Mouse (Mus musculus) cortical plate, adult 2 months (tissue): Measurements from ENCODE around the gene Kdm1a. TPM values are rescaled to one million over a fixed set of nuclear protein-coding genes. Genes with fewer than 3 reads are reported as not detected.
A peak's percentile ranks its signal among the peaks of the same experiment; 100 is the strongest.

Experiments
- H3K27ac ChIP-seq: fragments of 200-500 bp; 2 replicates; pipeline ENCODE4 v1.5.1; 2012; ENCODE audit warnings: low read length, control low read depth, inconsistent platforms; ENCODE audit not compliant: insufficient read depth
- H3K4me1 ChIP-seq: fragments of 200-500 bp; 2 replicates; pipeline ENCODE4 v1.6.1; 2011; ENCODE audit warnings: low read length; ENCODE audit not compliant: control insufficient read depth, insufficient read depth
- H3K4me3 ChIP-seq: fragments of 200-500 bp; 2 replicates; pipeline ENCODE4 v1.5.1; 2011; ENCODE audit warnings: mild to moderate bottlenecking, low read length, control low read depth; ENCODE audit not compliant: insufficient read depth
- CTCF ChIP-seq: fragments of 200-500 bp; IDR thresholded peaks from 2 replicates; pipeline ENCODE4 v1.5.1; 2011; ENCODE audit warnings: mild to moderate bottlenecking, control low read depth, low read length; ENCODE audit not compliant: insufficient read depth; ENCODE audit errors: extremely low read depth
- POLR2A ChIP-seq: fragments of 200-500 bp; IDR thresholded peaks from 2 replicates; pipeline ENCODE4 v1.6.1; 2011; ENCODE audit warnings: mild to moderate bottlenecking, low read length, control low read depth; ENCODE audit not compliant: insufficient read depth; ENCODE audit errors: extremely low read depth
- polyA plus RNA-seq: library from polyadenylated mRNA; depleted of rRNA; stranded (reverse); fragments of >200 nt; gene quantifications from 2 replicates; pipeline ENCODE4 v1.2.3, GENCODE M21; 2012; rRNA removed

The Kdm1a gene
- polyA plus RNA-seq: 67.1 and 68.3 TPM in 2 replicates

DNA sequence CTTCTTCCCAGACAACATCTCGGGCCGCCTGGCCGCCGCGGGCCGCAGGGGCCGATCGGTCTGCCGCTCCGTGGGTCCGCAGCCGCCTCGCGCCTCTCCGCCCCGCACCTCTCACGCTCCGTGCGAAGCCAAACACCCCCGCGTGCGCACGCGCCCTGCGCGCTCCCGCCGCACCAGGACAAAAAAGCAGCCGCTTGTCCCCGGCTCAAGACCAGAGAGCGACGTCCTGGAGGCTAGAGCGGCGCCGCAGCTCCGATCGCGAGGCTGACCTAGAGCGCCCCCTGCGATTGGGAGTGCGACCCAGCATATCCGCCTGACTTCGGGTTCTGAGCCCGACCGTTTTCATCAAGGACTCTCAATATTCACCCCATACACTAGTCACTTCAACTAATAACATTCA lies at the start of gene Kdm1a:
Gene Kdm1a (minus strand): TSS at position 156 of the 400 bp plus-strand sequence.
- Histone ChIP-seq H3K4me1 (peaks cover 4% of the 10 kb centered on the region), H3K4me3 (peak within 1 kb of the TSS; percentile 87), H3K27ac (peak within 1 kb of the TSS; percentile 84)
- TF ChIP-seq POLR2A: peak; percentile 79
- TF ChIP-seq CTCF: peak; percentile 66

DNA sequence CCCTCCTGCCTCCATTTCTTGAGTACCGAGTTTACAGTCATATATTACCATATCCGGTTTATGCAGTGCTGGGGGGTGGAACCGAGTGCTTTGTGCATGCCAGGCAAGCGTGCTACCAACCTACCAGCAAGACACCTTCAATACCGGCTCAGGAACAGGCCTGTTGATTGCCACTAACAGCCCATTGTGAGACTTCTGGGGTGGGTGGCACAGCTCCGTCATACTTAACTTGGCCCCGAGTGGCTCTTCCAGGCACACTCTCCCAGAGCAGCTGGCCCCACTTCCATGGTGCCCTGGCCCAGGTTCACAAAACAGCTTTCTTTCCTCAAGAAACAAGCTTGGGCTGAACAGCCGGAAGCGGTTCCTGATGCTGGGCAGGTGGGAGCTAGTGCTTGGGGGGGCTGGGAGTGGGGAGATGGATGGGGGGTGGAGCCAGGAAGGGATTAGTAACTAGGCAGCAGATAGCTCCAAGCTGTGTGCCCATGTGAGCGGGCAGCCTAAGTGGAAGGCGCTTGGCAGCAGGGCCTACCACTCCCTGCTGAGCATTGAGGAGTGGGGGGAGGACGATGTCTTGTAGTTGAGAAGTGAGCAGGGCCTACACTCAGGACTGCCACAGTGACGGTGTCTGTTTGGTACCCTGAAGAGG lies 49.5 kb upstream of the Kdm1a start:
- TF ChIP-seq CTCF (no peak), POLR2A (no peak)
- no peak overlapping the region for H3K4me3 ChIP-seq
- H3K4me1 ChIP-seq: no peaks in the 10 kb centered on the region
- no peak overlapping the region for H3K27ac ChIP-seq

GRCm38 (mm10) chr4:136651357-136651811 lies 48.9 kb upstream of the Kdm1a start:
- no peaks in the 10 kb centered on the region for H3K4me1 ChIP-seq
- TF ChIP-seq POLR2A: no peak
- TF ChIP-seq CTCF: peak; percentile 72
- H3K27ac ChIP-seq: no peak overlapping the region
- H3K4me3 ChIP-seq: no peak overlapping the region

- TF ChIP-seq POLR2A (no peak), CTCF (no peak)
- Histone ChIP-seq H3K27ac (no peak overlapping the region), H3K4me1 (no peaks in the 10 kb centered on the region), H3K4me3 (no peak overlapping the region)
Measured at GRCm38 (mm10) chr4:136650261-136650660, 47.7 kb upstream of the Kdm1a start.

DNA sequence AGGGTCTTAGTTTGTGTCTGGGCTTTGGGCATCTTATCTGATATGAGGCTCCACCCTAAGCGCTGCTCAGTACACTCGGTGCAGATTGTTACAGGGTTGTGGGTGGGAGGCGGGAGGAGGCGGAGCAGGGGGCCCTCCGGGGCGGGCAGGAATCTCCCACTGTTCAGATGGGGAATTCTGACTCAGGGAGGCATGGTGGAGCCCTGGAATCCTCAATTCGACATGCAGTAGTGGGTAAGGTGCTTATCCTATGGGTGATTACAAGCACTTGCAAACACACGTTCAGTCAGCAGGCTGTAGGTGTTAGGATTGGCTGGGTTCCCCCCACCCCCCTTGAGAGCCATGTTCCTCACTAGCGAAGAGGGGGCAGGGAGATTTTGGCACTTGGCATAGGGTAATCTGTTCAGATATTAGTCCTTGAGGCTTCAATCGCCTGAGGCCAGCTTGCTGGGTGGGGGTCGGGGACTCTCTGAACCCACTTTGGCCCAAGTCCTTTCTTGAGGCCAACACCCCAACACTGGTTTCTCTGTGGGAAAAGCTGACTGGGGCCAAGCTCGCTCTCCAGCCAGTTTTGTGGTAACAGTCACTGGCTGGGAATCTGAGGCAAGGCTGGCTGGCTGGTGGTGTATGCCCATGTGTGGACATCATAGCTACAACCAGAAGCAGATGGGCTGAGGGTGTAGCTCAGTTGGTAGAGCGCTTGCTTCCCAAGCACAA lies 47.1 kb upstream of the Kdm1a start:
- no peaks in the 10 kb centered on the region for H3K4me1 ChIP-seq
- H3K4me3 ChIP-seq: no peak overlapping the region
- no peak overlapping the region for H3K27ac ChIP-seq
- TF ChIP-seq POLR2A (no peak), CTCF (no peak)

DNA sequence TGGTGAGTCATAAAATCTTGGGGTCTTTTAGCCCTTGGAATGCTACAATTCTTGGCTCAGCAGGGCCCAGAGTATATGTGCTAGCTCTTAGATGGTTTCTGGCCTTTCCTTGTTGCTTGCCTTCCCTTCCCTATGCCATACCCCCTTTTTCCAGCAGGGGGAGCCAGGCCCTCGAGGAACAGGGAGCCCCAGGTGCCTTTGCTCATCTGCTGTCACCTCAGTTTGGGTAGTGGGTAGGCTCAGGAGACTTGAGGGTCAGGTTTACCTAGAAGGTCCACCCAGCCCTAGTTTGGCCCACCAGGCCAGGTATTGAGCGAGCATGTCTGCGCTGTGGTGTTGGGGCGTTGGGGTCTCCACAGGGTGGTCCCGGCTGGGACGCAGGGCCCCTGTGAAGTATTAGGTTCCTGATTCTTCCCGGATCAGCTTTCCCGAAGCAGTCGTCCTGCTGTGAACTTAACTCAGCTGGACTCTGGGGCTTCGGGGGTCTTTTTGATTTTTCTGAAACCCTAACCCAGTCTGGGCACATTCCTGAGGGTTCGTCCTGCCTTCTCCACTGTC lies 46.5 kb upstream of the Kdm1a start:
- Histone ChIP-seq H3K4me1 (no peaks in the 10 kb centered on the region), H3K27ac (no peak overlapping the region), H3K4me3 (no peak overlapping the region)
- TF ChIP-seq POLR2A (no peak), CTCF (peak; percentile 95)

DNA sequence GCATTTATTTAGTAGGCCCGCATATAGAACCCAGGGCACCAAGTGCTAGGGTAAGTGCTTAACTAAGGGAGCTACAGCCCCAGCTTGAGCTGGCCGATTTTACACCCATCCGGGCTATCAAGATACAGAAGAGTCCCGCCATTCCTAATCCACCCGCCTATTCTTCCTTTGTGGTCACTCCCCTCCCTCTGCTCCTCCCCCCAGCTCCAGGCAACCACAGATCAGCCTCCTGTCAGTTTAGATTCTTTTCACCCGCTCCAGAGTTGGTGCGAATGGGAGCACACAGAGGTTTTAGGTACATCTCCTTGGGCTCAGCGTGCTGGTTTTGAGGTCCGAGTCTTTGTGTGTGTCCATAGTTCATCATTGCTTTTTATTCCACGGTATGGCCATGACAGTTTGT lies 36.4 kb upstream of the Kdm1a start:
- Histone ChIP-seq H3K4me1 (no peaks in the 10 kb centered on the region), H3K27ac (no peak overlapping the region), H3K4me3 (no peak overlapping the region)
- TF ChIP-seq CTCF: no peak
- TF ChIP-seq POLR2A: no peak

DNA sequence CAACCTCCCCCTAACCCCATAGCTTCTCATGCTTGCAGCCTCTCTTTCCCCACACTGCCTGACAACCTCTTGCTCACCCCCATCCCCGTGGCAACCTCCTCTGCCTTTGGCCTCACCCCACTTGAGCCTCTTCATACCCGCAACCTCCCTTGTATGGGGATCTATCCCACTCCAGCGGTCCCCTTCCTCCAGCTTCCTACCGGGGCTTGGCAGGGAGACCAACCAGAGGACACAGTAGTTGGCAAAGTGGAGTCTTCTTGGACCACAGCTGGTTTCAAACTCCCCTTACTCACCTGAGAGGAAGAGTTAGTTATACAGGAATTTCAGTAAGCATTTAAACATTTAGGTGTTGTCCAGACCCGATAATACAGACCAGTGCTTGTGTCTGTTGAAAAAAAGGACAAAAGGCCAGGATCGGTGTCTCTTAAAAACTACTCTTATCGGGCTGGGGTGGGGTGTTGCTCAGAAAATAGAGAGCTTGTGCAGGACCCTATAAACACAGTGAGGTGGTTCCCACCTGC lies 35.8 kb upstream of the Kdm1a start:
- Histone ChIP-seq H3K4me3 (peak overlapping the region; percentile 28; the same call in 1 of the 2 replicates), H3K4me1 (no peaks in the 10 kb centered on the region), H3K27ac (no peak overlapping the region)
- TF ChIP-seq POLR2A: no peak
- TF ChIP-seq CTCF: no peak

DNA sequence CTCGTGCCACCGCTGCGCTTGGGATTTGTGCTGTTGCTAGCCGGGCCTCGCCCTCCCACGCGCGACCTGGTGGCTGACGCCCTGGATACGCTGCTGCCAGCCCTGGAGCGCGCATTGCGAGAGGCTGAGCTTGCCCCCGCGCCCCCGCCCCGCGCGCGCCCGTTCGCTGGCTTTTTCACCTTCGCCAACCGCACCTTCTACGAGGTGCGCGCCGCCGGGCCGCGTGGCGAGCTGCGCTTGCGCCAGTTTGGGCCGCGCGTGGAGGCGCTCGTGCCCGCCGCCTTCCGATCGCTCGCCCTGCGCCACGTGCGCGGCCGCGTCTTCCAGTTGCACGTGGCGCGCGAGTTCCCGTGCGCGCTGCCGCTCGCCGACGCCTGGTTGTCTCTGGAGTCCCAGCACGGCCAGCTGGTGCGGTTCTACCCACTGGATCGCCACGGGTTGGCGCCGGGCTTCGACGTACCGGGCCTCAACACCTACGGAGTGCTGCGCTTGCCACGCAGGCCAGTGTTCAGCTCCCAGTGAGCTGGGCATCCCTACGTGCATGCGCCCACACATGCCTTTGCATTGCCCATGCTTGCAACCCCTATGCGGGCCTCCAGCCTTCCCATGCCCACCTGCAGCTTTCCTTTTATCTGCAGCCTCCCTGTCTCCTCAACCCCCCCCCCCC lies 35.2 kb upstream of the Kdm1a start:
- Histone ChIP-seq H3K4me1 (no peaks in the 10 kb centered on the region), H3K27ac (no peak overlapping the region), H3K4me3 (peak overlapping the region; percentile 28)
- TF ChIP-seq CTCF (no peak), POLR2A (0 out of 2 replicates have a peak, but pooled peaks have one; percentile 28)

- no peak overlapping the region for H3K27ac ChIP-seq
- H3K4me1 ChIP-seq: no peaks in the 10 kb centered on the region
- H3K4me3 ChIP-seq: peak overlapping the region; percentile 28
- no peak for TF ChIP-seq CTCF
- TF ChIP-seq POLR2A: no peak
Measured at GRCm38 (mm10) chr4:136636983-136637562, 34.5 kb upstream of the Kdm1a start.
